Mouse (Mus musculus) hematopoietic stem cell, adult 5-6 weeks (primary cell): Measurements from ENCODE around the gene Shisa8. TPM values are rescaled to one million over a fixed set of nuclear protein-coding genes. Genes with fewer than 3 reads are reported as not detected.

Experiments used
- ATAC-seq, 2 experiments: fragments of 125-278 bp in 1 of 2; replicated peaks in 1 of 2; 2 replicates each; pipeline ENCODE4 v1.8.0; 2016 to 2017; ENCODE audit warnings: inconsistent platforms in 2 of 2, mild to moderate bottlenecking in 2 of 2, moderate number of reproducible peaks in 2 of 2, low read depth in 1 of 2, moderate TSS enrichment in 1 of 2; ENCODE audit not compliant: low FRiP score in 2 of 2, poor library complexity in 2 of 2, severe bottlenecking in 2 of 2, insufficient read depth in 1 of 2, low TSS enrichment in 1 of 2
- total RNA-seq: library from RNA; stranded (forward); fragments of 172-1452, 232-1000 nt; gene quantifications from 2 replicates; pipeline ENCODE4 v1.2.3, GENCODE M21; 2017

The Shisa8 gene
- total RNA-seq, 1 experiment from 2014 or later = 9.3 TPM

DNA sequence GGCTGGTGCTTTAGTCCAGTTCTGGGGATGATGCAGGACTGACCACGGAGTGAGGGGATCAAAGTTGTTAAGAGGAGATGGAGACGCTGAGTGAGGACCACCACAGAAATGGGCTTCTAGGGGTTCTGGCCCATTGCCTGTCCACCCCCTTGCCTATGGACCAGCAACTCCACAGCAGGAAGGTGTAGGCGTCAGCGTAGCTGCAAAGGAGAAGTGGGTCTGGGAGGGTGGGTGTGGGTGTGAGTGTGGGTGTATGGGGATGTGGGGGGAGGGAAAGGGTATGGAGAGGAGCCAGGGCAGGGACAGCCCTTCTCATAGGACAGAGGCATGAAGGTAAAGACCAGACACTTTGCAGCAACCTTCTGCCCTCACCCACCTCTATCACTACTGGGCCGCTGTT, 13.2 kb upstream of the Shisa8 start:
- ATAC-seq = no peak

DNA sequence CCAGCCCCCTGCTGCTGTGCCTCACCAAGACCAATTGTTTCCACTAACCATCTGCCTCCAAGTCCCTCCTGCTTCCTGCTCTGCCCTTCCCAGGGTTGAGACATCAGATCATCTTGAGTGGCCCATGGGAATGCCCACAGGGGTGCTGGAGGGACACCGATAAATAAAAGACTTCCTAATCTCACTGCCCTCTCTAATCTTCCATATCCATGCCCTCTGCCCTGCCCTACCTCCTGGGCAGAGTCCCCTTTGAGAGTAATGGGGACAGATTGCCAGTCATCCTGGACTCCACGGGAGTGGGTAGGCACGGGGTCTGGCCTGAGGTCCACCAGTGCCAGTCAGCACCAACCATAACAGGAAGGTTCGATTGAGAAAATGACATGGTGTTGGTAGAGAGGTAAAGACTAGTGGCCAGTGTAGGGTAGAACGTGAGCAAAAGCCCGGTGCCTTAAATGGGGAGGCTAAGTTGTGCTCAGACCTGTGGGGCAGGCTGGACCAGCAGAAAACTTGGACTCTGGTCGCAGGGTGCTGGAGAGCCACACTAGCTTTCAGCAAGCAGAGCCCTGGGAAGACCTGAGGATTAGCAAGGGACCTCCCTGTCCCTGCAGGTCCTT, 12.1 kb upstream of the Shisa8 start:
- ATAC-seq = peak in 1 of 2 experiments; percentile 35; a peak in 2 of 4 replicates

DNA sequence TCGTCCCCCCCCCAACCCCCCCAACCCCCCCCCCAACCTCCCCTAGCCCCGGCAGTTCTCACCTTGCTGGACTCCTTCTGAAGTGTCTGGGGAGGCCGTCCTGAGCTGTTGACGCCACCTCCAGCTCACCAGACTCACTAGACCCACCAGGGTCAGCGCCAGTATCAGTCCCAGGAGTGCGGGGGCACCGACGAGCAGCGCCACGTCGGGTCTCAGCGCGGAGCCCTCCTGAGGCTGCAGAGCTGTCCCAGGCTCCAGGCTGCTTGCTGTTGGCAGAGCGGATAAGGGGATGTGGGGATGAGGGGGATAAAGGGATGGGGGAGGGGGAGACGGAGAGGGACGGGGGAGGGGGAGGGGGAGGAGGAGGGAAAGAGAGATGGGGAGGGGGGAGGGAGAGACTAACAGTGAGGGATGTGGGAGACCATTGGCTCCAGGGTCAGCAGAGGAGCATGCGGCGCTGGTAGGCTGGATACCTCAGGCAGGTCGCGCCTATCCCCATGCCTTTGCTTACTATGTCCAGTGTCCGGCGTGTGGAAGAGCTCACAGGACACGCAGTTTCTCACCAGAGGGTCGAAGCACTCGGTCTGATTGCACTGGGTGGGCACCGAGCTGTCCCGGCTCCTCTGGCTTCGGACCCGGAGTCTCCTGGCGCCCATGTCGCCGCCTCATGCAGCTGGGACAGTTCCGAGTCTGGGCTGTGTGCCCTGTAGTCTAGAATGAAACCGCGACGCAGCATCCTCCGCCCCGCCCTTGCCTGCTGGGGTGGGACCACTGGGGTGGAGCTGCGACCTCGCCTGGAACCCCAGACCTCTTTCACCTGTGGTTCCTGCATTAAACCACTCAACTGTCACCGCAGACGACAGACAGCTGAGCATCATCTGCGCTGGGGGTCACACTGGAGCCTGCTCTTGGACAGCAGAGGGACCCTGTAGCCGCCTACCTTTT, 11.3 kb upstream of the Shisa8 start, which contains the start of gene Tnfrsf13c:
TSS of gene Tnfrsf13c (minus strand) at position 713 of the 945 bp plus-strand sequence.
- ATAC-seq = peak; percentile 76 to 77

DNA sequence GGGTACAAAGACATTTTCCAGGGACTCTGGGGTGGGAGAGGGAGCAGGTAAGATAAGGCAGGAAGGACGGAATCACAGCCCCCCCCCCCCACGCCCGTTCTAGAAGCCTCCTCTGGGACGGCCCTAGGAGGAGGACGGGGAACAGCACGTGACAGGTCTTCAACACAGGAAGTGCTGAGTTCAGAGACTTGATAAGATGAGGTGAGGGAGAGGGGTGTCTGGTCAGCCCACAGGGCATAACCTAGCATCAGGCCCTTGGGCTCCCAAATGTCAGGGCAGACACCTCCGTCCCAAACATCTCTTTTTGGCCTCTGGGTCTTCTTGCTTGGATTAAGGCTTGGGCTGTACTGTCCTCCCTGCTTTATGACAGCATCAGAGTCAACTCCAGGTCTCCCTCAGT, 10.6 kb upstream of the Shisa8 start:
- no peak for ATAC-seq

DNA sequence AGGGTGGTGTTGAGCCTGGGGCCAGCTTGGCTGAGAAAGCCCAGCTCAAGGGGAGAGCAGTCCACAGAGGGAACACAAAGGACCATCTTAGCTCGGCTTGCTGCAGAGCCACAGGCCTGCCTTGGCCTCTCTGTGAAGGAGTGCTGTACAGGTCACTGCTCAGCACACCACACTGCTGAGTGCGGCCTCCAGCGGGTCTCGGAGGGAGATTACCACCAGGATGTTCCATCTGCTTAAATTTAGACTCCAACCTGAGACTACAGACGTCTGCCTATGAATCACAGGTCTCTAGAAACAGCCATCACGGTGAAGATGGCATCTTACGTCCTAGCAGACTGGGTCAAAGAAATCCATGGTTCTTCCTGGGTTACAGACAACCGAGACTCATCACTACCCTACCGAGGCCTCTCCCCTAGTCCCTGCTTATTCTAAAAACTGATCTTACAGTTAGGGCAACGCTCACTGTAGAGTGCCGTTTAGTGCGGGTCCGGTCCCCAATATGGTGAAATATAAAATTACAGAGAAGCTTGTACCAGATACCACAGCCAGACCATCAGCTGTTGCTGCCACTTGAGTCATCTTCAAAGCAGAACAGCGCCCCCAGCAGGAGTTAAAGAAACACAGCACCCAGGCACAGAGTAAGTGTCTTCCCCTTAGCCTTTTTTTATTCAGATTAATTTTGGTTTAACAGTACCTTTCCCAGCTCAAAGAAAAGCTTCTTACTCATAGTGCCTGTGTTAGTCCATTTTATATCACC, 8.7 kb upstream of the Shisa8 start:
- no peak for ATAC-seq

DNA sequence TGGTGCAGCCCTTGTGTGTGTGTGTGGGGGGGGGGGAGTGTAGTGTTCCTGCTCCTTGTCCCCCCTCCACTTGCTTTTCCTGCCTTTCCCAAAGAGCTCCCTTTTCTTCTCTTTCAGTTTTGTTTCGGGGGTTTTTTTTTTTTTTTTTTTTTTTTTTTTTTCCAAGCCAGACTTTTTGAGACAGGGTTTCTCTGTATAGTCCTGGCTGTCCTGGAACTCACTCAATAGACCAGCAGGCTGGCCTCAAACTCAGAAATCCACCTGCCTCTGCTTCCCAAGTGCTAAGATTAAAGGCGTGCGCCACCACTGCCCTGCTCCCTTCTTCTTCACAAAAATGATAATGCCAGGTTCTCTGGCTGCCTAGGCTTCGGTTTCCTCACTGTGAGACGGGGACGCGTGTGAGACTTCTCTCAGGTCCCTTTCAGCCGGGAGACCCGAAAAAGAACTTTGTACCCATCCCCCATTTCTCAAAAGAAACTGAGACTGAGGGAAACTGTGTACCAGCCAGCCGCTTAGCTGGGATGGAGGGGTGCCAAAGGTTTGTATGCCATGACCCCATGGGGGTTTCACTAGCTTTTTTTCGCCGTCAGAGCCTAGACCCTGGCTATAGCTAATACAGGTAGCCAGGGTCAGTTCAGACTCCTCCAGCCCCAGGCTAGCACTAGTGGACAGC, 7.5 kb upstream of the Shisa8 start:
- no peak for ATAC-seq

DNA sequence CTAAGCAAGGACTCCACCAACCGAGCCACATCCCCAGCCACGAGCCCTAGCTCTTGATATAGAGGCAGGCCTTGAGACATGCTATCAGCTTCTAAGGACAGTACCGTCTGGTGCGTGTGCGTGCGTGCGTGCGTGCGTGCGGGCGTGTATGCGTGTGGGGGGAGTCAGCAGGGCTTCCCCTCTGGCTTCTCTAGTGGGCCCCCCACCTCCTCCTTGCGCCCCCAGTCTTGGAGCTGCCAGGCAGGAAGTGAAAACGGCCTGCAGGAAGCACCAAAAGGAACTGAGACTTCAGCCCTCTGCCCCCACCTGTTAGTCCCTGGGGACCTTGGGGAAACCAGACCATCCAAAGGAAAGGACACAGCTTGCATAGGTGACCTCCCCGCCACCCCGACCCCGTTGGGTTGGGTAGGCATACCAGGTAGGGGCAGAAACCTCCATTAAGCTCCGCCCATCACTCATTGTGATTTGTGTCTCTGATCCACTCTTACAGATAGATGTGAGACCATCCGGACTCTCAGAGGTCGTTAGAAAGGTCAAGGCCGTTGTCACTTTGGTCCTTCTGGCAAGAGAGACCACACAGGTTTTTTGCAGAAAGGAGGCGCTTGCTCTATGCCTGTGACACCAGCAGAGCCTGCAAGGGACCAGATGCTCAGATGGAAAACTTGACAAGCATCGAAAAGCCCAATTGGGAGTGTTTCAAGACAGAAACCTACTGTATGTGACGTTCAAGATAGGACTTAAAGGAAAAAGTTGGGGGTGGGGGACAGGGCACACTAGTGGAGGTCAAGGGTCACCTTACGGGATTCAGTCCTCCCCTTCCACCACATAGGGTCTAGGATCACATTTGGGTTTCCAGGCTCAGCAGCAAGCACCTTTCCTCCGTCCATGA, 6.4 kb upstream of the Shisa8 start:
- peak; percentile 28 to 58; a peak in 2 of 4 replicates for ATAC-seq

DNA sequence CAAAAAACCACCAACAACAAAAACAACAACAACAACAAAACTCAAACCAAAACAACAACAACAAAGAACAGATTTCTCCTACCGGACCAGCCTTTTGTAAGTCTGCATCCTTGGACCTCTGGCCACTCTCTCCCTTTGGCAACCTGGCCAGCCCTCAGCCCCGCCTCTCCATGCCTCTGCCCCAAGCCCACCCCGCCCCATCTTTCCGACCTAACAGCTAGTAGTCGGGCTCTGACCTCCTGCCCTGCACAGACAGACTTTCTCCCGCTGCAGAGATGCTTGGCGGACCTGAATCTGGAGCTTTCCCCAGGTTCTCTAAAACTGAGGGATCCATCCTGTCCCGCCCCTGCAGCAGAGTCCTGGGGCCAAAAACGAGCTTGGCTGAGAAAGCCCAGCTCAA, 5.4 kb upstream of the Shisa8 start:
- ATAC-seq = no peak

DNA sequence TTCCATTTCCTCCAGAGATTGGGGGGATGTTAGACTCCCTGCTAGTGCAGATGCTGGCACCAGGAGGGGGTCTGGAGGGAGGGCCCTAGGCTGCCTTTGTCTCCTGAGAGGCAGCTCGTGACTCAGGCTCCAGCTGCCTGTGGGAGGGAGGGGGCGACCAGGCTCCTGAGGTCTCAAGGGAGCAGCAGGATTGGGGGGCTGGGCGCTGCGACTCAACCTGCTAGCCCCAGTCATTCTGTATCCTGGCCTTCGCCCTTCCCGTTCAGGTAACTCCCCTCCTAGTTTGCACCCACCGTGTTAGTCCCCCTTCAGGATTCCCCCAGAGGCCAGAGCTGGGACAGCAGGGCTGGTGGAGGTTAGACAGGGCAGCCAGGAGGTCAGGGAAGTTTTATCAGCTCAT, 4.4 kb upstream of the Shisa8 start:
- ATAC-seq = no peak

DNA sequence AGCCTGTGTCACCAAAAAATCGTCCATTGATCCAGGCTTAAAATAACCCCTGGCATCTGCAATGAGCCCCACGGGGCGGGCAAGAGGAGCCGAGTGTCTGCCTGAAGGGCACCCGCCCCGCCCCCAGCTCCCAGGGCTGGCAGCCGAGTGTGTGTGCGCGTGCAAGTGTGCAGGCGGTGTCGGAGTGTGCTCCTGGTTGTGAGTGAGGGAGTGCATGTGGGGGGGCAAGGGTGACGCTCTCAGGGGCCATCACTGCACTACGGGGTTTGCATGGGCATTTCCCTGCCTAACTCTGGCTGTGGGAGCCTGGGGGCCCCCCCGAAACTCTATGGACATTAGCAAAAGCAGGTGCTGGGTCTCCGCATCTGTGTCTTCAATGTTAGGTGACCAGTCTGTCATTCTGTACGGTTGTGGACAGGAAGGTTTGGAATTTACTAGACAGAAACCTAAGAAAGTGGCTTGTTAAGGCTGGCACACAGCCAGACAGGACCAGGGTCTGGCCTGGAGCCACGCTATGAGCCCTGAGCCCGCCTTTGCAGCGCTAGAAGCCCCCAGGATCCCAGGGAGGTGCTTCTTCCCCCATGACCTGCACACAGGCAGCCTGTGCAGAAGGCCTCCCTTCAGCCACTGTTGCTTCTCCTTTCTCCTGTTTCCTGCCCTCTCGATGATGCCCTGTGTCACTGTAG, 3.7 kb upstream of the Shisa8 start:
- no peak for ATAC-seq

DNA sequence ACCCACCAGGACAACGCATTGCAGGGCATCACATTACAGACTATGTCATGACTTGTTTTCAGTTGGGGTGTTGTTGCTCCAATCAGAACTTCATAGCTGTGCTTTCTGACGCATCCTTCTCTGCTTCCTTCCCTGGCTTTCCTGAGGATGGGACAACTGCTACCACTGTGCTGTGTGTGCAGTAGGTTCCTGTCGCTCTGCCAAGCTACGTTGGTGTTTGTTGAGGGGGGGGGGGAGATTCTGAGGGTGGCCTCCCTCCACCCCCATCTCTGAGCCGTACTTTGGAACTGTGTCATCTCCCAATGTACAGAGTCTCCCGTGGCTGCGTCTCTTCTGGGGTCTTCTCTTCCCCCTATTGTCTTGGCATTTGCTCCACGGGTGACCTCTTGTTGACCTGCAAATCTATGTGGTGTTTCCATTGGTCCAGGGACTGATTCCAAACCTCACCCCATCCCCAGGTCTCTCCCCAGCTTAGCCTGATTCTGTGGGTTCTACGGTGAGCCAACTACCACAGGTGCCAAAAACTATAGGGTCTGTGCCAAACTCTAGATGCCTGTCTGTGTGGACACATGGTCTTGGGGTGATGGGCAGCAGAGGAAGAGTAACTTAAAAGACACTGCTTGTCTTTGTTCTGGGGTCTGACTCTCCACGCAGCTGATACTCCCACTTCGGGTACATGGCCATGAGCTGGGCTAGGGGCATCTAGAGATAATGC, 2.9 kb upstream of the Shisa8 start:
- ATAC-seq = no peak

DNA sequence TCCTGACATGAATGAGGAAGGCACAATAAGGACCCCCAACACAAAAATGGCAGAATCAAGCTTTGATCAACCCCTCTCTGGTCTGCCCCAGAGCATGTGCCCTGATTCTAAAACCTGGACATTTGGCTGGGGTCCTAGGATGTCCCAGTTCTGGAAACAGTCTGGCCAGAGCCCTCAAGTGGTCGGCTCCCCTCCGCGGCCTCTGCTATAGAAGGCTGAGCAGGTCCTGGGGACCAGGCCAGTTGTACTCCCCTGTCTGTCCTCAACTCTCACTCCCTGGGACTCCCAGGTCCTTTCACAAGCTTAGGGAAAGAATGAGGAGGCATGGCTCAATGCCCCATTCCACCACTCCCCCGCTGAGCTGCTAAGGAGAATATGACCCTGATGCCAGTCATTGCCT, 607 bp upstream of the Shisa8 start:
- no peak for ATAC-seq

DNA sequence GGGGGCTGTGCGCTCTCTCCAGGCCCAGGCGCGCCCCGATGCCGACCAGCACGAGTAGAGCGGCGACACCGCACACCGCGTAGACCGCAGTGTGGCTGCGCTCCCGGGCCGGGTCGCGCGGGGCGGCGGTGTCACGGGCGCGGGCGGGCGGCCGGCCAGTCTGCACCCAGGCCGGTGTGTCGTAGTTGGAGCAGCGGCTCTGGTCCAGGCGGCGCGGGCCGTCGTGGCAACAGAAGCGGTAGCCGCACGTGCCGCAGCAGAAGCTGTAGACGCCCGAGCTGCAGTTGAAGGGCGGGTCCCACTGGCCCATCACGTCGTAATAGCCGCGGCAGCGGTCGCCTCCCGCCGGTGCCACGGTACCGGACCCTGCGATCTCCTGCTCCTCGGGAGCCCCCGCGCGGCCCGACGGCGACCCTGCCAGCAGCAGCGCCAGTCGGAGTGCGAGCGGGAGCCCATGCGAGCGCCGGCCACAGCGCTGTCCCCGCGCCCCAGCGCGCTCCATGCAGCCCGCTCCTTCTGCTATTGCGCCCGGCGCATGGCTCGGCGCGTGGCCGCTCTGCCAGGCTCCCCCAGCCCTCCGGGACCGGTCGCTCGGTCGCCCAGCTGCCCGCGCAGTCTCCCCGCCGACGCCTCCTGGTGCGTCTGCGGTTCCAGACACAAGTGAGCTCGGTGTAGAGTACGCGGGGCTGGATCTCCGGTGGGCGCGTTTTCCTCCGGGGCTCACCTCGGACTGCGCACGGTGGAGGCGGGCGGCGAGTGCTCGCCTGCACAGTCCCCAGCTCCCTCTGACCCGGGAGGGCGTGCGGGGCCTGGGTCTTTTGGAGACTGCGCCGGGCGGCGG, 484 bp downstream of the Shisa8 start:
- ATAC-seq = no peak

DNA sequence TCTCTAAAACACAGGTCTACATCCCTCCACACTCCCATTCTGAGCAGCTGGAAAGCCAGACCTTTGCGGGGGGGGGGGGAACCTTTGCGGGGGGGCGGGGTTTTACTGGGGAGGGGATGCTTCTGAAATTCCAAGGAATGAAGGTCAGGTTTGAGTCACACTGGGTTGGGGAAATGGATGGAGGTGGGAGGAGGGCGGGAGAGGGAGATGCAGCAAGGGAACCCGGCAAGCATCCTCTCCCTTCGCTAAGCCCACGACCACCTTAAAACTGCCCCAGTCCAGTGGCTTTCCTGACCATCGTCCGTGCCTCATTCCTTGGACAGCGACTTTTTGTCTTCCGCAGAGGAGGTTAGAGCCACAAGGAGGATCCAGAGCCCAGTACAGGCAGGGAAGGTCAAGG, 1.3 kb downstream of the Shisa8 start:
- ATAC-seq = no peak

DNA sequence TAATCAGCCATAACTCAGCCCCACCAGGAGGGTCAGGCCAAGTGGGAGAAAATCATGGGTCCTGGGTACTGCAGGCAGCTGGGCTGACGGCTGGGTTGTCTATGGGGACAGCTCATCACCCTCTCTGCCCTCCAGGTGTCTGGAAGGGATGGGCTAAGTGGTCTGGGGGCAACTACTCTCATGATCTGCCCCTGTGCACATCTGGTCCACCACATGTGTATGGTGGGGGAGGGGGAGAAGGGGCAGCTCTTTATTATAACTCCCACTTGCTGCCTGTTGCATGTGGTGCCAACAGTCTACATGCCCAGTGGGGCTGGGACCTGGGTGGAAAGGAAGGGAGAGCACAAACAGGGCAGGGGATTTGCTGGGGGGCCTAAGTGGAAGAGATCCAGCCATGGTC, 1.8 kb downstream of the Shisa8 start:
- ATAC-seq = no peak
